Mouse (Mus musculus): ENCODE data around the gene Smarcd3. TPM values are rescaled to one million over a fixed set of nuclear protein-coding genes. Genes with fewer than 3 reads are reported as not detected.
"Not testable (repeated sequence)": the region's sequence is repeated elsewhere in the genome, so short reads cannot be mapped to it uniquely, and the experiment has no call there.

The Smarcd3 gene
- total RNA-seq, 2 experiments from 2014 or later: 16.4 to 26.0 TPM

DNA sequence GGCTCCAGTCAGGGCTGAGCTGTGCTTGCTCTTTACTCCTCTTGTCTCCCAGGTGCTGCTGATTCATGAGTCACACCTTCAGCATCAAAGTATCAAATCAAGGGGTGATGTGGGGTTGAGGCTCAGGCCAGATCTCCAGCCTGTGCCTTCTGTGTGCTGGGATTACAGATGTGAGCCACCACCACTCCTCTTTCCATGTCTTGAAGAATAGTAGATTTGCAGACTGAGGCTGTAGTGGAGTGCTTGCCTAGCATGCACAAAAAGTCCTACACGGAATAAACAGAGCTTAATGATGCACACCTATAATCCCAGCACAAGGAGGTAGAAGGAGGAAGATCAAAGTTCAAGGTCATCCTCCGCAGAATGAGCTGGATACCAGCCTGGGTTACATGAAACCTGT, 67.5 kb downstream of the Smarcd3 start, which contains the start of gene 4931409K22Rik:
Gene 4931409K22Rik (minus strand): TSS at position 101 of the 400 bp plus-strand sequence.
- no peak for DNase-seq

DNA sequence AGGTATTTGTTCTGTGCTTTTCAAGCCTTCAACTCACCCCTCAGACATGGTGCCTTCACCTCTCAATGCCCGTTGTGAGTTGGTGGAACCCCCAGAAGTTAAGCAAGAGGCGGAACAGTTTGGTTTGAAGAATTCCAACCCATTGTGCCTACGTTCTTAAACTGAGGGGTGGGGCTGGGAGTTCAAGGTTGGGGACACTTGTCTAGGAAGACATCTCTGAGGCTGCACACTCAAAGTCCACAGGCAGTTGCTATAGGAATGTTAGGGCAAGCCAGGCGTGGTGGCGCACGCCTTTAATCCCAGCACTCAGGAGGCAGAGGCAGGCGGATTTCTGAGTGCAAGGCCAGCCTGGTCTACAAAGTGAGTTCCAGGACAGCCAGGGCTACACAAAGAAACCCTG, 68.9 kb downstream of the Smarcd3 start:
- not testable (repeated sequence) for DNase-seq

DNA sequence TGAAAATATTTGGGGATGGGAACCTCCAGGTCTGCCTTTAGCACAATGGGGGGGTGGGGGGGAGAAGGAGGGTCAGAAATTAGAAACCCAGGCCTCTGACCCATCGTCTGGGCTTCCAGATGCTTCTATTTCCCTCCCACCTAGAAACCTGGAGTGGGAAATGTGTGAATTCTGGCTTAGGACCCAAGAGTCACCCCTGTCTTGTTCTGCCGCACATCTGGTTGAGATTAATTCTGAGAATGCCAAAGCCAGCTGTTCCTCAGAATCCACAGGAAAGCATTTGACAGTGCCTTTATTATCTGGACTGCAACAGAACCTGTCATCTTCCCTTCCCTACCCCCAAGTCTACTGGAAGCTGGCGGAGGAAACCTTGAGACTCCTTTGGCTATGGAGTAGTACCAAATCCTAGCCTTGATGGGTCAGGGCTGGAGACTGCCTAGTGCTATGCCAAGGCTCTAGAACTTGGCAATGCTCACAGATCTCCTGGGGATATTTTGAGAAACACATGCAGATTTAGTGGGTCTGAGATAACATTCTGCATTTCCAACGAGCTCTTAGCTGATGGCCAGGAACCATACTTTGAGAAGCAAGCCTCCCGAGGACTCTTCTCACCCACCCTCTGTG, 70.5 kb downstream of the Smarcd3 start:
- peak; percentile 45 for DNase-seq

DNA sequence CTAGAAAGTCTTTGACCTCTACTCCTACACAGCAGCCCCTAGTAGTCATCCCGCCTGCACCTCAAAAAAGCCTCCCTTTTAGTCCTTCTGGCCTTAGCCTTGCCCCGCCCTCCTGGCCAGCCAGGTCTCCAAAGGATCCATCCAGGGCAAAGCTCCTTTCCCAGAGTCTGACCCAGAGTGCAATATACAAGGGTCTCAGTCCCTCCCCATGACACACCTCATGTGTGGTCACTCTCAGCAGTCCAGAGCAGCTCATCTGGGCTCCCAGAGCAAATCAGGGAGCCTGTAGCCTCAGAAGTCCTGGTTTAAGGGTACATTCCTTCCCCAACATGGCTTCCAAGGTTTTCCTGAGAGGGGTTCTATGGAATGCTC, 72.9 kb downstream of the Smarcd3 start:
- no peak for DNase-seq

DNA sequence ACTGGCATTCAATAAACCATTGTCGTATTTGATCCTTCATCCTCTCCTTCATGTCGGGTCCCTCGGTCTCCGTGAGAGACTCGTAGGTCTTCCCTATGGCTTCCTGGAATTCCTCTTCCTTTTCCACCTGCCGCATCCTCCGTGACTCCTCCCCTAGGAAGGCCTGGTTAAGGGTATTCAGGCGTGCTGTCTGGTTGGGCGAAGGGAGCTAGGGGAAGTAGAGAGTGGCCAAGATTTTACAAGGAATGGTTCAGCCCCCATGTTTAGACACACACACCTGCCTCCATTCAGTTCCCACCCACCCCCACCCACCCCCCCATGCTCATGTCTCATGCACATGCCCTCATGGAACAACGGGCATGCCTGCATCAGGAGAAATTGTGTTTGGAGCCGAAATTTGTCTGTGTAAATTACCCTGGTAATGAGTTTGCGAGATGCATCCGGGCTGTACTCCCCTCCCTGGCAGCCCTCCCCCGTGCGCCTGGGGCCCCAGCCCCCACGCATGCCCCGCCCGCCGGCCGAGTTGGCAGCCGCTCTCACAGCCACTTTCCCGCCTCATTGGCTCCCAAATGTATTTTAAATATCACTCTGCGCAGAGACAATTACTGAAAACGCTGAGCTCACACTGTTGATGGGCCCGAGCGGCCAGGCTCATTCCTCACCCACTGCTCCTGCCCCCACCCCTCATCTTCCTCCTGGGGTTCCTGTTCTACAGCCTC, 73.5 kb downstream of the Smarcd3 start:
- DNase-seq: peak; percentile 46

DNA sequence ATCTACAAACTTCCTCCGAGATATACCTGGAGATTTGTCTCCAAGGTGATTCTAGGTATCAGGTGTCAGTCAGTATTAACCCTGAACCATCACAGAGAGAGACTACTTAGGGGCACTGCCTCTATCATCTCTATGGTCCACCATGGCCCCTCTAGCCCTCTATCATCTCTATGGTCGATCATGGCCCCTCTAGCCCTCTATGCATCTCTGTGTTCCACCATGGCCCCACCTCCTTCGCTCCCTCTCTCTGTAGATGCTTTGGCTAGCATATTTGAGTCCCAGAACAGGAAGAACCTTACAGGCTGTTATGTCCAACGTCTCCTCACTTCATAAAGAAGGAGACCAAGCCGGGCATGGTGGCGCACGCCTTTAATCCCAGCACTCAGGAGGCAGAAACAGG, 81.6 kb downstream of the Smarcd3 start:
- DNase-seq: no peak

DNA sequence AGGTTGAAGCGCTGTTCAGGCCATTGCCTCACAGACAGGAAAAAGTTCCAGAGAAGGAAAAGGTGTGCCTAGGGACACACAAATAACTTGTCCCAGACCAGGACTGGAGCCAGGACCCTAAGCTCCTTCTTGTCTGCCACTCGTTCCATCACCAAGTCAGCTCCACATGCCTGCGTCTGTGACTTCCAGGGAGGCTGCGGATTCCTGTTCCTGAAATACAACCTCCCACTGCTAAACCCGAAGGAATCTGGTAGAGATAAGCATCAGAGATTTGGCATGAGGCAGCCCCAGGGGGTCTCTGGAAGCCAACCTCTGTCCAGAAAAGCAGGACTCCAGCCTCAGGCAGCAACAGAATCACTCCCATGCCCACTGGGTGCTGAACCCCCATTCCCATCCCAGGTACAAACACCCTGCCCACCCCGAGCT, 83.1 kb downstream of the Smarcd3 start:
- DNase-seq: no peak

Small RNA genes lying within 50 kb of the gene (microRNA-seq; reads per million reads assigned to microRNA genes)
- gene Mir671: 891 reads per million, percentile 72 among the genes with 10 or more reads in this experiment

Other genes starting within 250 kb of the Smarcd3 start
- gene Atg9b, start 232.3 kb downstream of the Smarcd3 start, total RNA-seq (2021): under 1 TPM; 0.60 to 0.67 TPM
- 100 to 1,000 TPM in 1 of 2 experiments, 10 to 100 TPM in 1; 93.7 to 116 TPM for gene Abcb8, start 230.7 kb downstream of the Smarcd3 start, total RNA-seq (2021)
- under 1 TPM; 0.54 to 0.76 TPM for gene Asic3, start 211.0 kb downstream of the Smarcd3 start, total RNA-seq (2021)
- gene Cdk5, start 200.9 kb downstream of the Smarcd3 start, total RNA-seq (2021): 10 to 100 TPM; 37.9 to 41.3 TPM
- gene Slc4a2, start 200.6 kb downstream of the Smarcd3 start, total RNA-seq (2021): 10 to 100 TPM; 58.7 to 60.9 TPM
- gene Fastk, start 179.1 kb downstream of the Smarcd3 start, total RNA-seq (2021): 100 to 1,000 TPM; 129 to 172 TPM
- gene Tmub1, start 176.6 kb downstream of the Smarcd3 start, total RNA-seq (2021): 10 to 100 TPM in 1 of 2 experiments, 1 to 10 TPM in 1; 9.1 to 10.5 TPM
- gene Agap3, start 172.2 kb downstream of the Smarcd3 start, total RNA-seq (2021): 10 to 100 TPM; 67.6 to 72.2 TPM
- under 1 TPM in 1 of 2 experiments, not detected in 1; 0.09 TPM for gene Gbx1, start 97.2 kb downstream of the Smarcd3 start, total RNA-seq (2021)
- gene Asb10, start 83.4 kb downstream of the Smarcd3 start, total RNA-seq (2021): 1 to 10 TPM; 1.0 to 6.2 TPM
- not detected for gene 4931409K22Rik, start 67.6 kb downstream of the Smarcd3 start, total RNA-seq (2021)
- 10 to 100 TPM; 51.0 to 53.3 TPM for gene Abcf2, start 46.9 kb downstream of the Smarcd3 start, total RNA-seq (2021)
- 10 to 100 TPM; 35.4 to 46.3 TPM for gene Chpf2, start 37.7 kb downstream of the Smarcd3 start, total RNA-seq (2021)
- gene Nub1, start 61.1 kb upstream of the Smarcd3 start, total RNA-seq (2021): 10 to 100 TPM; 43.3 to 43.9 TPM
- 1 to 10 TPM; 3.9 to 4.5 TPM for gene Wdr86, start 106.3 kb upstream of the Smarcd3 start, total RNA-seq (2021)
- gene Crygn, start 133.6 kb upstream of the Smarcd3 start, total RNA-seq (2021): not detected
- gene Rheb, start 218.2 kb upstream of the Smarcd3 start, total RNA-seq (2021): 10 to 100 TPM; 76.7 to 76.9 TPM

Data from adrenal gland, postnatal 10 days (tissue).